Mouse (Mus musculus): ENCODE measurements around the gene Arl3. TPM values are rescaled to one million over a fixed set of nuclear protein-coding genes. Genes with fewer than 3 reads are reported as not detected.

The Arl3 gene
- polyA plus RNA-seq (2012; rRNA removed) = 205 and 227 TPM in 2 replicates

DNA sequence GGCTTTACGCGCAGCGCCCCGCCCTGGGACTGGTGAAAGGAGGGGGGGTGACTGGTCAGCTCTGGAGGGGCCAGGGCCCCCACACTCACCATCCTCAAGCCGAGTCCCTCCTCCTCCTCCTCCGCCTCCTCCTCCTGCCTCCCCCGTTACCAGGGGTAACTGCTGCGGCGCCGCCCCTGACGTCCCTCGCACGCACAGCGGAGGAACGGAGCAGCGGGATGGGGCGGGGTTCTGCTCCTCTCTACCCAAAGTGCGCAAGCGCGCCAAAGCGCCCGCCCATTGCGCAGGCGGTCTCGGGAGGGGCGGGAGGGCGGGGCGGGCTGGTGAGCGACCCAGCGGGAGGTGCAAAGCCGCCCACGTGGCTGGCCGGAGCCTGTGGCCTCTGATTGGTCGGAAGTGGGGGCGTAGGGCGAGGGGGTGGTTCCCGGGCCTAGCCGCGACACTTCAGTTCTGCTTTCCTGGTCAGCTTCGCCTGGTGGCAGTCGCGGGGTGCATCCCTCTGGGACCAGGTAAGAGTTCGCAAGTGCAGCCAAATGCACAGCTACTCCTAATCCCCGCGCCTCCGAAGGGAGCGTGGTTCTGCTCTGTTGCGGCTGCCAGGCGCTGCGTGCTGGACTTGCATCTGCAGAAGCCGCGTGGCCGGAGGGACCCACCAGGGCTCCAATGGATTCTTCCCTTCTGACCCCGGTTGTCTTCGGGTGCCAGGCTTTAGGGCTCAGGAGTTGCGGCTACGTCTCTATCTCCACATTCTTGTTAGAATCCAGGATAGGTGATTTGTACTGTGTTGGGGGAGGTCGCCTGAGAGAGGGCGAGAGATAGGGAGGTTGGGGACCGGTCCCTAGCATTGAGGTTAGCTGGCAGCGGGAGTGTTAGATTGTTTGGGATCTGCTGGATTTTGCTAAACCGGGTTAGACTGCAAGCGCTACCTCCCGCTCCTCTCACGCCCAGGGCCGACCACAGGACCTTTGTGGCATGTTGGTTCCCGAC lies at the start of gene Arl3, which contains the start of gene Sfxn2:
Gene Arl3, minus strand, starts transcription at position 248 of the 987 bp plus-strand sequence.
Gene Sfxn2, plus strand, starts transcription at position 415 of the 987 bp plus-strand sequence.
- 1% methylated on average over 66 of the region's 67 CpGs for WGBS
- TF ChIP-seq POLR2A (IDR thresholded peaks at IDR 0.05; ENCODE audit: borderline replicate concordance, insufficient read depth, low read length) (peak; percentile 59), CTCF (IDR thresholded peaks at IDR 0.05; ENCODE audit: borderline replicate concordance, insufficient read depth, low read depth, low read length) (peak; percentile 27; the same call in 1 of the 2 replicates)
- H3K27ac ChIP-seq (ENCODE audit: insufficient read depth, low read length) = peak within 1 kb of the TSS; percentile 56
- H3K27me3 ChIP-seq (ENCODE audit: control insufficient read depth, insufficient read depth, low read length) = no peaks in the 10 kb centered on the region
- H3K4me3 ChIP-seq (replicated peaks; ENCODE audit: insufficient read depth, low read depth, low read length) = peak within 1 kb of the TSS; percentile 90
- peaks cover 2% of the 10 kb centered on the region; the same call in 1 of the 2 replicates for H3K4me1 ChIP-seq (ENCODE audit: control insufficient read depth, insufficient read depth, low read length)
- peak; percentile 95 to 96 for DNase-seq

- no peaks in the 10 kb centered on the region for H3K27me3 ChIP-seq (ENCODE audit: control insufficient read depth, insufficient read depth, low read length)
- H3K4me1 ChIP-seq (ENCODE audit: control insufficient read depth, insufficient read depth, low read length) = peaks cover 43% of the 10 kb centered on the region
- no peak for DNase-seq
- no peak overlapping the region for H3K4me3 ChIP-seq (replicated peaks; ENCODE audit: insufficient read depth, low read depth, low read length)
- H3K27ac ChIP-seq (ENCODE audit: insufficient read depth, low read length) = no peak overlapping the region
- TF ChIP-seq POLR2A (IDR thresholded peaks at IDR 0.05; ENCODE audit: borderline replicate concordance, insufficient read depth, low read length) (no peak), CTCF (IDR thresholded peaks at IDR 0.05; ENCODE audit: borderline replicate concordance, insufficient read depth, low read depth, low read length) (no peak)
- WGBS = 63% methylated on average over 12 of the region's 12 CpGs
Measured at GRCm38 (mm10) chr19:46622659-46623193, 49.7 kb upstream of the Arl3 start.

GRCm38 (mm10) chr19:46621236-46622183 lies 48.5 kb upstream of the Arl3 start:
- 56% methylated on average over 19 of the region's 19 CpGs for WGBS
- no peak for DNase-seq
- Histone ChIP-seq H3K4me3 (replicated peaks; ENCODE audit: insufficient read depth, low read depth, low read length) (no peak overlapping the region), H3K27me3 (ENCODE audit: control insufficient read depth, insufficient read depth, low read length) (no peaks in the 10 kb centered on the region), H3K27ac (ENCODE audit: insufficient read depth, low read length) (no peak overlapping the region), H3K4me1 (ENCODE audit: control insufficient read depth, insufficient read depth, low read length) (peaks cover 43% of the 10 kb centered on the region)
- TF ChIP-seq POLR2A (IDR thresholded peaks at IDR 0.05; ENCODE audit: borderline replicate concordance, insufficient read depth, low read length) (no peak), CTCF (IDR thresholded peaks at IDR 0.05; ENCODE audit: borderline replicate concordance, insufficient read depth, low read depth, low read length) (no peak)

DNA sequence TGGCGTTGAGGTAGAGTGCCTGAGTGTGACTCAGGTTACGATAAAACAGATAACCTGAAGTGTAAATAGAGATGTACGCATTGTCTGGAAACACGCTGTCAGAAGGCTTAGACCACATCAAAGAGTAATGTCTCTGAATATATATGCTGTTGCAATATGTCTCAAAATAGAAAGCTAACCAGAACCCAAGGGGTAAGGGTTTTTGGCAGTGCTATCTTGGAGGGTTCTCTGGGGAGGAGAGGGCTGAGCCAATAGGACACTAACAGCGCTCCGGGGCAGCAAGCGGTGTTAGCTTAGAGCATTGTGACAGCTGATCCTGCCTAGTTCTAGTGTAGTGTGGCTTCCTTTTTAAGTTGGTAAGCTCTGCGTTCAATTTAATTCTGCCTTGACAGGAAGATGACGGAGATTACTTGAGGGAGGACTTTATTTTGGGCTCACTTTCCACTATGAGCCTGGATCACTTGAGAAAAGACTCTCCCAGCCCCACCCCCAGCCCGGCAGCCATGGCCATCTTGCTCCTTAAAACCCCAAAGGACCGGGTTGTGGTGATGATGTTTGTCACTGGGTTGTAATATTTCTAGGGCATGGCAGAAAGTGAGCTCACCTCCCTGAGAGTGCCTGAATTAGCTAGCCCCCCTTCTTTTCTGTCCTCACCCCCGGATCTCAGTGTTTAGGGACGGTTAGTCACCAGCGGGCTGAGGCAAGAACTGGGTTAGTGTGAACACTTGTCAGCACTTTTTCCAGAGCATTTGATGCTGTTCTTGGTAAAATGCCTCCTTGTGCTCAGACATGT lies 47.2 kb upstream of the Arl3 start:
- H3K4me1 ChIP-seq (ENCODE audit: control insufficient read depth, insufficient read depth, low read length) = peaks cover 43% of the 10 kb centered on the region
- 84% methylated on average over 14 of the region's 14 CpGs for WGBS
- H3K27me3 ChIP-seq (ENCODE audit: control insufficient read depth, insufficient read depth, low read length) = no peaks in the 10 kb centered on the region
- DNase-seq = no peak
- no peak overlapping the region for H3K4me3 ChIP-seq (replicated peaks; ENCODE audit: insufficient read depth, low read depth, low read length)
- TF ChIP-seq POLR2A (IDR thresholded peaks at IDR 0.05; ENCODE audit: borderline replicate concordance, insufficient read depth, low read length) (no peak), CTCF (IDR thresholded peaks at IDR 0.05; ENCODE audit: borderline replicate concordance, insufficient read depth, low read depth, low read length) (no peak)
- H3K27ac ChIP-seq (ENCODE audit: insufficient read depth, low read length) = no peak overlapping the region

DNA sequence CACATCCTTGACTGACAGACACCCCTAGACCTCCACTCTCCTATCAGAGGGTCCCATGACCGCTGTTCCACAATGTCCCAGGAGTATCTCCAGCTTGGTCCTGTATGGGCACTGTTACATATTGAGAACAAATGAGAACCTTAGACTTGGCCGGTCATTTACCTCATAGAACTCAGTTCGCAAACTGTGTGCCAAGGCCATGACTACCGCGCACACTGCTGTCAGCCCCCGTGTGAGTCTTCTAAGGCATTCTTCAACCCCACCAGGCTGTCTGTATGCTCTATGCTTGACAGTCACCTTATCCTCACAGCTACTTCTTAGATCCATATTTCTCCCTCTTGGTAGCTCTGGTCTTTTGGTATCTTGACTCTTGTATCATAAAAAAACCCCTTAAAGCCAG lies 46.5 kb upstream of the Arl3 start:
- WGBS = 88% methylated on average over 6 of the region's 6 CpGs
- H3K4me3 ChIP-seq (replicated peaks; ENCODE audit: insufficient read depth, low read depth, low read length) = no peak overlapping the region
- TF ChIP-seq POLR2A (IDR thresholded peaks at IDR 0.05; ENCODE audit: borderline replicate concordance, insufficient read depth, low read length) (no peak), CTCF (IDR thresholded peaks at IDR 0.05; ENCODE audit: borderline replicate concordance, insufficient read depth, low read depth, low read length) (no peak)
- DNase-seq = no peak
- H3K27ac ChIP-seq (ENCODE audit: insufficient read depth, low read length) = no peak overlapping the region
- no peaks in the 10 kb centered on the region for H3K27me3 ChIP-seq (ENCODE audit: control insufficient read depth, insufficient read depth, low read length)
- H3K4me1 ChIP-seq (ENCODE audit: control insufficient read depth, insufficient read depth, low read length) = peaks cover 42% of the 10 kb centered on the region

DNA sequence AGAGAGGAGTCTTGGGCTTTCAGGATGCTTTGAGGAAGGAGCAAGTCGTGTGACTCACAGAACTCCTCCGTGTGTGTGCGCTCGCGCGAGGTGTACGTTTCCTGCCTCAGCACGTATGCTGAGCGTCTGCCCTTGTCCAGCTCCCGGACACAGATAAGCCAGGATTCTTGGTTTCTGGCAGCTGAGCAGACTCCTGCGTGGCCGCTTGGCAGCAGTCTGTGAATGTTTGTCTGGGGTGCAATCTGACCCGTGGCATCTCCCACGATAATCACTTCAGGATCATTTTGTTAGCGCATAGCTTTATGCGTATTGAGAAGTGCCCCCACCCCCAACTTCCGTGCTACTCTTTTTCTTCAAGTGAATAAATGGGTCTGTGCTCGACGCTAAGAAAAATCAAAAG lies 46.0 kb upstream of the Arl3 start:
- peak; percentile 56 to 64 for DNase-seq
- TF ChIP-seq CTCF (IDR thresholded peaks at IDR 0.05; ENCODE audit: borderline replicate concordance, insufficient read depth, low read depth, low read length) (no peak), POLR2A (IDR thresholded peaks at IDR 0.05; ENCODE audit: borderline replicate concordance, insufficient read depth, low read length) (no peak)
- Histone ChIP-seq H3K27me3 (ENCODE audit: control insufficient read depth, insufficient read depth, low read length) (no peaks in the 10 kb centered on the region), H3K4me1 (ENCODE audit: control insufficient read depth, insufficient read depth, low read length) (peaks cover 38% of the 10 kb centered on the region), H3K27ac (ENCODE audit: insufficient read depth, low read length) (no peak overlapping the region), H3K4me3 (replicated peaks; ENCODE audit: insufficient read depth, low read depth, low read length) (no peak overlapping the region)
- 18% methylated on average over 19 of the region's 19 CpGs for WGBS

Measured in cerebellum, adult 2 months (tissue).